Mouse (Mus musculus) Patski (cell line): ENCODE data around the gene Rab21. TPM values are rescaled to one million over a fixed set of nuclear protein-coding genes. Genes with fewer than 3 reads are reported as not detected.

Experiments used
- ATAC-seq: fragments of 100-300 bp; one replicate; pipeline ENCODE4 v1.8.0; 2021
- CTCF ChIA-PET: fragments of 350-600 bp; sonication (Branson Sonifier 250); formaldehyde crosslinking; loops from one replicate; lab custom pipeline; 2022; ENCODE audit warnings: inconsistent platforms; lab: Charles Lee
- POLR2A ChIA-PET: fragments of 350-600 bp; sonication (Branson Sonifier 250); formaldehyde crosslinking; loops from one replicate; lab custom pipeline; 2022; ENCODE audit warnings: antibody characterized with exemption, inconsistent platforms; lab: Charles Lee
- DNase-seq: peaks from one replicate; pipeline ENCODE4 v3.0.0-alpha.2; 2011; ENCODE audit warnings: low read depth, low spot score
- H3K27me3 ChIP-seq: fragments of 371-371 bp; one replicate; pipeline ENCODE4 v1.5.1; 2021
- CTCF ChIP-seq: fragments of 100-300 bp; IDR thresholded peaks from one replicate; pipeline ENCODE4 v1.5.1; 2021
- in situ Hi-C: fragments of 300-500 bp; cut with MboI; formaldehyde crosslinking; loops from 3 replicates; pipeline ENCODE4 v1.11.1; 2018; ENCODE audit warnings: low pct_unique_long_range_greater_than_20kb, mixed read lengths
- polyA plus RNA-seq: library from polyadenylated mRNA; unstranded; gene quantifications from one replicate; pipeline ENCODE4 v1.2.3, GENCODE M21; 2021

The Rab21 gene
- polyA plus RNA-seq, 1 experiment from 2014 or later: 58.2 TPM

- in situ Hi-C loops: no loop called here
- TF ChIP-seq CTCF: no peak
- ATAC-seq (no peak), DNase-seq (no peak)
- ChIA-PET POLR2A (no interaction called here), CTCF (no interaction called here)
- no peaks in the 10 kb centered on the region for H3K27me3 ChIP-seq
These were observed 21.4 kb downstream of the Rab21 start for GRCm38 (mm10) chr10:115293946-115294345.

- POLR2A ChIA-PET: no interaction called here
- no peaks in the 10 kb centered on the region for H3K27me3 ChIP-seq
- DNase-seq: no peak
- CTCF ChIA-PET: interaction anchor here (0.8 to 1.6 kb wide), 2 partner anchors 10 to 23 kb away, joined by 3 to 6 read pairs; no protein-coding TSS in a partner anchor
- ATAC-seq: no peak
- no peak for TF ChIP-seq CTCF
- in situ Hi-C loops: no loop called here
These were observed 24.7 kb downstream of the Rab21 start for GRCm38 (mm10) chr10:115290671-115291070.

DNA sequence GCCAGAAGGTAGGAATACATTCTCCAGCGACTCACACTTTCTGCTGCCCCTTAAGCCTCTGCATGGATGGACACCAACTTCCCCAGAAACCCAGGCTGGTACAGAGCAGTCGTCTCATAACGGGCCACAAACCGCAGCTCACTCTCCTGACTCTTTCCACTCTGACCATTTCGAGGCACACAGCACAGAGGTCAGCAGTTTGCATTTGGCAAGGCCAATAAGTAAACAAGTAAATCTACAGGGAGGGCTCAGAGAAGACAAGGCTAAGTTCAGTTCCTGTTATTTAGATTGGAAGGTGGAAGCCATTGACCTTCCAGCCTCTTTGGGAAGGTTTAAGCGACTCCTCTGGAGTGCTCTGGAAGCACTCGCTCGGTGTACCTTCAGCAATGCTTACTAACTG, 26.5 kb downstream of the Rab21 start:
- POLR2A ChIA-PET: no interaction called here
- H3K27me3 ChIP-seq: no peaks in the 10 kb centered on the region
- DNase-seq (no peak), ATAC-seq (no peak)
- CTCF ChIA-PET: interaction anchor here (1.2 kb wide), 1 partner anchor 9 kb away, joined by 3 read pairs; no protein-coding TSS in a partner anchor
- in situ Hi-C loops: no loop called here
- no peak for TF ChIP-seq CTCF

DNA sequence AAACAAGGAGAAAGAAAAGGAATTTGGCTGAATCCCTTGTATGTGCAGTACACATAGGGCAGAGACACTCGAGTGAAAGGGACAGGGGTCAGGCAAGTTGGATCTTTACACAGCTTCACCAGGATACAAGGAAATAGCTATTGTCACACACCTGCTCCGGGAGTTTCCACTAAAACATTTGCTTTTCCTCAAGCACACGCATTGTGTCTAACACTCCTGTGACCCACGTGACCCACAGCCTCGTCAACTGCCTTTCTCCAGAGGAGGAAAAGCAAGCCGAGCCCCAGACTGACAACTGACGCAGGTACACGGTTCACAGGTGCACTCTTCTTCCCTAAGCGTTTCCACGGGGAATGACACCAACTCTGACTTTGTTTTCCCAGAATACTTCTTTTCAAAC, 31.2 kb downstream of the Rab21 start:
- CTCF ChIA-PET: no interaction called here
- ATAC-seq (no peak), DNase-seq (no peak)
- no peak for TF ChIP-seq CTCF
- no peaks in the 10 kb centered on the region for H3K27me3 ChIP-seq
- POLR2A ChIA-PET: interaction anchor here (1.2 kb wide), 1 partner anchor 31 kb away, joined by 3 read pairs; the partner anchor contains the start of gene Rab21
- in situ Hi-C loops: no loop called here

- DNase-seq (no peak), ATAC-seq (no peak)
- ChIA-PET CTCF (interaction anchor here (0.9 to 1.7 kb wide), 2 partner anchors 9 to 17 kb away, joined by 3 read pairs; no protein-coding TSS in a partner anchor), POLR2A (no interaction called here)
- TF ChIP-seq CTCF: no peak
- in situ Hi-C loops: no loop called here
- H3K27me3 ChIP-seq: no peaks in the 10 kb centered on the region
These were observed 34.0 kb downstream of the Rab21 start for GRCm38 (mm10) chr10:115281381-115281780.

DNA sequence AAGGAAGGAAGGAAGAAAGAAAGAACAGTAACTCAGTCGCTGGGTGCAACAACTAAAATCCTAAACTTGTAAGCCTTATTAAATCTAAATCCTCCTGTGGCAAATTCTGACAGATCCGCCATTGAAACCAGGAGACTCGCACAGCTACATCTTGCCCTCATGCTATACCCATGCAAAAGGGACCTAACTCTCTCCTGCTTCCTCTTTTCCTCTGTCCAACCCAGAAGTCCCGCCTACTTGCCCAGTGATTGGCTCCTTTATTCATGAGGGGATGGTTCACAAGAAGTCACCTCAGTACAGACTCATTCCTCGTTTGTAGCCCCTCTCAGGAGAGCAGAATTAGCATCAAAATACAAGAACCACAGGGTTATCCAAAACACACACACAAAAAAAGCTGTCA, 43.7 kb downstream of the Rab21 start:
- CTCF ChIA-PET: no interaction called here
- TF ChIP-seq CTCF: no peak
- ATAC-seq (no peak), DNase-seq (no peak)
- in situ Hi-C loops: no loop called here
- peaks cover 10% of the 10 kb centered on the region for H3K27me3 ChIP-seq
- POLR2A ChIA-PET: no interaction called here

GRCm38 (mm10) chr10:115270612-115271390, 44.6 kb downstream of the Rab21 start:
- DNase-seq: no peak
- TF ChIP-seq CTCF: no peak
- no peak for ATAC-seq
- H3K27me3 ChIP-seq: peaks cover 10% of the 10 kb centered on the region
- in situ Hi-C loops: no loop called here
- POLR2A ChIA-PET: no interaction called here
- CTCF ChIA-PET: no interaction called here

GRCm38 (mm10) chr10:115262926-115263562, 52.4 kb downstream of the Rab21 start:
- ChIA-PET CTCF (interaction anchor here (1.0 to 1.2 kb wide), 2 partner anchors 10 to 11 kb away, joined by 3 to 4 read pairs; no protein-coding TSS in a partner anchor), POLR2A (no interaction called here)
- H3K27me3 ChIP-seq: peaks cover 10% of the 10 kb centered on the region
- no peak for DNase-seq
- TF ChIP-seq CTCF: no peak
- ATAC-seq: peak; percentile 47
- in situ Hi-C loops: no loop called here

DNA sequence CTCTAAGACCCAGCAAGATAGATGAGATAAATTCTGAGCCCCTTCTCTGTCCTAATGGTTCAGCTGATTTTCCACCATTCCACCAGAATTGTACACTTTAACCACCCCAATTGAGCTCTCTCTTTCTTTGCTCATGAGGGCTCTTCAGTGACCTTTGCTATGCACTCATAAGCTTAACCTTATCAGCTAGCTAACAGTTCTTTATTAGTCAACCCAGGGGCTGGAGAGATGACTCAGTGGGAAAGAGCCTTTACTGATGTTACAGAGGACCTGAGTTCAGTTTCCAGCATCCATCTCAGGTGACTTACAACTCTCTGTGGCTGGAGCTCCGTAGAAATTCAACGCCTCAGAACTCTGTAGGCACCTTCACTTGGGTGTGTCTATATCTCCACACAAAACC, 53.1 kb downstream of the Rab21 start:
- peaks cover 4% of the 10 kb centered on the region for H3K27me3 ChIP-seq
- in situ Hi-C loops: no loop called here
- DNase-seq (no peak), ATAC-seq (no peak)
- no peak for TF ChIP-seq CTCF
- ChIA-PET CTCF (interaction anchor here (1.0 kb wide), 1 partner anchor 12 kb away, joined by 3 read pairs; no protein-coding TSS in a partner anchor), POLR2A (no interaction called here)

DNA sequence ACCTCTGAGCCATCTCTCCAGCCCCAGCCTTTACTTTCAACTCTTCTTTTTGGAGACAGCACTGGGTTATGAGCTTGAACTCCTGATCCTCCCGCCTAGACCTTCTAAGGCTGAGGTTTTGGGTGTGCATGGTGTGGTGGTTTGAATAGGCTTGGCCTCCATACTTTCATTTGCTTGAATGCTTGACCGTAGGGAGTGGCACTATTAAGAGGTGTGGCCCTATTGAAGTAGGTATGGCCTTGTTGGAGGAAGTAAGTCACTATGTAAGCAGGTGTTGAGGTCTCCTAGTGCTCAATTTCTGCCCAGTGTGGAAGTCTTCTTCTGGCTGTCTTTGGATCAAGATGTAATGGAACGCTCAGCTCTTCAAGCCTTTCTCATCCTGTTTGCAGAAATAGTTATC, 54.0 kb downstream of the Rab21 start:
- H3K27me3 ChIP-seq: no peaks in the 10 kb centered on the region
- in situ Hi-C loops: no loop called here
- CTCF ChIA-PET: no interaction called here
- no peak for TF ChIP-seq CTCF
- DNase-seq: no peak
- ATAC-seq: no peak
- POLR2A ChIA-PET: no interaction called here

- POLR2A ChIA-PET: interaction anchor here (0.8 kb wide), 1 partner anchor 9 kb away, joined by 3 read pairs; no protein-coding TSS in a partner anchor
- no peak for TF ChIP-seq CTCF
- ATAC-seq: peak; percentile 72
- in situ Hi-C loops: no loop called here
- DNase-seq: no peak
- no peaks in the 10 kb centered on the region for H3K27me3 ChIP-seq
- CTCF ChIA-PET: interaction anchor here (1.0 kb wide), 1 partner anchor 13 kb away, joined by 3 read pairs; no protein-coding TSS in a partner anchor
These were observed 59.2 kb downstream of the Rab21 start for GRCm38 (mm10) chr10:115256162-115256561.
